Mouse (Mus musculus): ENCODE measurements at regions not wholly inside any gene's neighbourhood (a gene's known extent, or its start where the extent isn't known, plus 50 kb on each side); places are given as distances from the start of the nearest gene placed in this dataset.

- TF ChIP-seq CTCF (IDR thresholded peaks at IDR 0.05; ENCODE audit: low read depth, low read length) (no peak), POLR2A (IDR thresholded peaks at IDR 0.05; ENCODE audit: borderline replicate concordance, low read depth, low read length) (no peak)
Measured at GRCm38 (mm10) chr17:9873695-9874094, 204.2 kb upstream of the Pabpc6 start.
